Mouse (Mus musculus): ENCODE measurements around the gene Cabp4. TPM values are rescaled to one million over a fixed set of nuclear protein-coding genes. Genes with fewer than 3 reads are reported as not detected.
"Not testable (repeated sequence)": the region's sequence is repeated elsewhere in the genome, so short reads cannot be mapped to it uniquely, and the experiment has no call there.

Cabp4 gene
- polyA plus RNA-seq, 1 experiment from 2014 or later: 0.48 TPM

GRCm38 (mm10) chr19:4125741-4126696, 17.8 kb downstream of the Cabp4 start, which contains the start of gene Aip:
Aip (minus strand) TSS chr19:4125858.
- DNase-seq (ENCODE audit: low spot score): peak; percentile 99

GRCm38 (mm10) chr19:4125268-4125667, 18.6 kb downstream of the Cabp4 start:
- not testable (repeated sequence) for DNase-seq (ENCODE audit: low spot score)

GRCm38 (mm10) chr19:4124432-4124831, 19.4 kb downstream of the Cabp4 start:
- DNase-seq (ENCODE audit: low spot score): no peak

- no peak for DNase-seq (ENCODE audit: low spot score)
These were observed 21.1 kb downstream of the Cabp4 start for GRCm38 (mm10) chr19:4122411-4123370.

GRCm38 (mm10) chr19:4121896-4122295, 21.9 kb downstream of the Cabp4 start:
- not testable (repeated sequence) for DNase-seq (ENCODE audit: low spot score)

GRCm38 (mm10) chr19:4121097-4121805, 22.6 kb downstream of the Cabp4 start:
- peak; percentile 100 for DNase-seq (ENCODE audit: low spot score)

GRCm38 (mm10) chr19:4120496-4120895, 23.3 kb downstream of the Cabp4 start:
- no peak for DNase-seq (ENCODE audit: low spot score)

- DNase-seq (ENCODE audit: low spot score): peak; percentile 84
These were observed 23.9 kb downstream of the Cabp4 start for GRCm38 (mm10) chr19:4119716-4120487.

- no peak for DNase-seq (ENCODE audit: low spot score)
These were observed 25.5 kb downstream of the Cabp4 start for GRCm38 (mm10) chr19:4118350-4118749.

- no peak for DNase-seq (ENCODE audit: low spot score)
These were observed 26.8 kb downstream of the Cabp4 start for GRCm38 (mm10) chr19:4117006-4117405.

- no peak for DNase-seq (ENCODE audit: low spot score)
These were observed 28.0 kb downstream of the Cabp4 start for GRCm38 (mm10) chr19:4115816-4116215.

GRCm38 (mm10) chr19:4115144-4115543, 28.7 kb downstream of the Cabp4 start:
- DNase-seq (ENCODE audit: low spot score): no peak

GRCm38 (mm10) chr19:4114551-4114950, 29.3 kb downstream of the Cabp4 start:
- DNase-seq (ENCODE audit: low spot score): no peak

GRCm38 (mm10) chr19:4113806-4114230, 30.0 kb downstream of the Cabp4 start:
- peak; percentile 66 for DNase-seq (ENCODE audit: low spot score)

GRCm38 (mm10) chr19:4113186-4113805, 30.5 kb downstream of the Cabp4 start:
- DNase-seq (ENCODE audit: low spot score): no peak

GRCm38 (mm10) chr19:4112063-4112960, 31.5 kb downstream of the Cabp4 start:
- DNase-seq (ENCODE audit: low spot score): no peak

- no peak for DNase-seq (ENCODE audit: low spot score)
These were observed 35.3 kb downstream of the Cabp4 start for GRCm38 (mm10) chr19:4108535-4108934.

- no peak for DNase-seq (ENCODE audit: low spot score)
These were observed 37.2 kb downstream of the Cabp4 start for GRCm38 (mm10) chr19:4106654-4107053.
